Mouse (Mus musculus) right cerebral cortex, postnatal 10 days (tissue): ENCODE measurements around the gene Tbccd1.
A peak's percentile ranks its signal among the peaks of the same experiment; 100 is the strongest.

Experiments
- DNase-seq, 2 experiments: peaks; one replicate each; pipeline ENCODE4 v3.0.0; 2021; ENCODE audit warnings: low spot score in 2 of 2

Gene Tbccd1

DNA sequence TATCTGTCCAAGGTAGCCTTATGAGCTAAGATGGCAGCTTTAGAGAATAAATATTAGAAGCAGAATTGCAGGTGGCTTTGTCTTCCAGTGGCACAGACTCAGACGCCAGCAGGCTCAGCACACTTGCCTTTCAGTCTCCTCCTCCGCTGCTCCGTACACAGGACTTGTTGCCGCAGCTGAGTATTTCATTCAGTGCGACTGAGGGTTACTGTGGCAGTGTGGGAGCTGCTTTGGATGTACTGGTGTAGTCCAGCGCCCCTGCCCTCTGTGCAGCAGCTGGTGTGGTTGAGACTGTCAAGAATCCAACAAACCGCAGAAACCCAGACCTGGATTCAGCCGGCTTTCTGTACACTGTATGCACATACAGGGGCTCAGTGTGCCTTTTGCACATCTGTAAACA lies 14.9 kb upstream of the Tbccd1 start:
- DNase-seq, result no peak

DNA sequence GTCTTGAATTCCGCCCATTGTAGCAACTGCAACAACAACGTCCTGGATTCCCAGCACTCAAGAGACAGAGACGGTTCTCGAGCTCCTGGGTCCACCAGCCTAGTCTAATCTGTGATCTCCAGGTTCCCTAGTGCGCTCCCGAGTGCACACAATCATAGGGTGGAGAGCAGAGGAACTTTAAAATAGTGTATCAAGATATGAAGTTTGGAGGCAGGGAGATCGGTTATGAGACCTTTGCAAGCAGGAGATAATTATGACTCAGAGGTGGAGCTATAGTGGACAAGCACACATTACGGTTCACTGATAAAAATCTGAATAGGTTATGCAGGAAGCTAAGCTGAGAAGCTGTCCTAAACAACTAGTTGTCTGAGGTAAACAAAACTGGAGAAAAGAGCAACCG lies 696 bp downstream of the Tbccd1 start:
- DNase-seq, result no peak

DNA sequence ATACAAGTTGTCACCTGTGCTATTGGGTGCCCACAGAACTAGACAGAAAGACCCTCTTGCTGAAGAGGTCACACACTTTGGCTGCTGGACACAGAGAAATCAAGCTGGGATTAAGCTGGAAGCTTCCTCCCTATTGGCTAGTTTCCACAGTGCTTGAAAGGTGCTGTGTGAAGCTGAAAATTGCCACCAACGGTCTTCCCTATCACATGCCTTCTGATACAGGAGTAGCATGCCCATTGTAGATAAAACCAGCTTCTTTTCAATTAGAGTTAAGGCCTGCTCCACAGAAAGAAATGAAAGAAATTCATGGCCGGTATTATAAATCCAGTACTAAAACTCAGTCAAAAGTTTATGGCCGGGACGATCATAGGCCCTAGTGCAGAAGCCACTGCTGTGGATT lies 4.8 kb downstream of the Tbccd1 start:
- DNase-seq, result no peak

DNA sequence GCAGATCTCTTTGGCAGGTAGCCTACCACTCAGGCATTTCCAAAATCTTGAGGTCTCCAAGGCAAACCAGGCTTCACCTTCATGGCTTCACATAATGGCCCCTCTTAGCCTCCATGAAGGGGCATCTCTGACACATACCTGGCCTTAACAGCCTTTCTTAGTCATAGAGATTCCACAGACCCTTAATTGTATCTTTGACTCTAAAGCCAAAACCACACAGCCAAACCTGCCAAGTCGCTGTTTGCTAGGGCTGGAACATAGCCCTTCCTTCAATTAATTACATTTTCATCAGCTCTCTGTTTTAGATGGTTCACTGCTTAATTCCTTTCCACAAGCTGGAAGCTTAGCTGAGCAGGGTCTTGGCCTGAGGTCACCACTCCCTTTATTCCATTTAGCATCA lies 9.1 kb downstream of the Tbccd1 start:
- no peak for DNase-seq

DNA sequence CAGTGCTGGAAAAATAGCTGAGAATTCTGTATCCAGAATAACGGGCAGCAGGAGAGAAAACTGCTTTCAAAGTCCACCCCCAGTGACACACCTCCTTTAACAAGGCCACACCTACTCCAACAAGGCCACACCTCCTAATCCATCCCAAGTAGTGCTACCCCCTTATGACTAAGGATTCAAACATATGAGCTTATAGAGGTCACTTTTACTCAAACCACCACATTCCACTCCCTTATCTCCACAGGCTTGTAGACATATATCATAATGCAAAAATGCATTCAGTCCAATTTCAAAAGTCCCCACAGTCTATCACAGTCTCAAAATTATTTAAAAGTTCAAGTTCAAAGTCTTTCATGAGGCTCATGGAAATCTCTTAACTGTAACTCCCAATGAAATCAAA lies 9.8 kb downstream of the Tbccd1 start:
- no peak for DNase-seq

DNA sequence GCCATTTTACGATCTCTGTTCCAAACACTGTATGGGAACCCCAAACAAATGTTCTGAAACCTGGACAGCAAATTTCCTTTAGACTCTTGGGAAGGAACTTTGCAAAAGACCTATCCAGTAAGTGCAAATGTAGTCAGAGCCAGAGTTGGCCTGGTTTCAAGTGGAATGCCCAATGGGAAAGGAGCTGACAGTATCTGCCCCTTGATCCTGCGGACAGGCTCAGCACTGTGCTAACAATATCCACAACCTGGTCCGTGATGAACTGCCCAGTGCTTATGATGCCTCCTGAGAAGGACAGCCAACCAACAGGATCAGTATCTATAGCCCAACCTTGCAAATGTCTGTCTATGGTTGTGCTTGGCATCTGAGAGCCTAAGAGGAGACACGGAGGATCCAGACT lies 12.0 kb downstream of the Tbccd1 start:
- no peak for DNase-seq

DNA sequence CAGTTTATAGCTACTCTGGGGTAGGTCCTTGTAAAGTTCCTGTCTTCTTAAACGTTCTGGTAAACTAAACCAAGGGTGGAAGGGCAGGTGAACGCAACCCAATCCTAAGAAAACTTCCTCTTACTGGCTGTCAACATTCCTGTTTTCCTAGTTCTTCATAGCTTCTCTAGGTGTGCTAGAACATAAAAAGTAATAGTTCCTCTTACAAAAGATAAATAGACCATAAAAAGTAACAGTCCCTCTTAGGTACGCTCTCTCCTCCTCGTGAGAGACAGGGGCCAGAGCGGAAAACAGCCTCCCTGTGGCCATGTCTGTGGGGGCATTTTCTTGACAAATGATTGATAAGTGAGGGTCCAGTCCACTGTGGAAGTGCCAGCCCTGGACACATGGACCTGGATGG lies 12.6 kb downstream of the Tbccd1 start:
- DNase-seq, result no peak

DNA sequence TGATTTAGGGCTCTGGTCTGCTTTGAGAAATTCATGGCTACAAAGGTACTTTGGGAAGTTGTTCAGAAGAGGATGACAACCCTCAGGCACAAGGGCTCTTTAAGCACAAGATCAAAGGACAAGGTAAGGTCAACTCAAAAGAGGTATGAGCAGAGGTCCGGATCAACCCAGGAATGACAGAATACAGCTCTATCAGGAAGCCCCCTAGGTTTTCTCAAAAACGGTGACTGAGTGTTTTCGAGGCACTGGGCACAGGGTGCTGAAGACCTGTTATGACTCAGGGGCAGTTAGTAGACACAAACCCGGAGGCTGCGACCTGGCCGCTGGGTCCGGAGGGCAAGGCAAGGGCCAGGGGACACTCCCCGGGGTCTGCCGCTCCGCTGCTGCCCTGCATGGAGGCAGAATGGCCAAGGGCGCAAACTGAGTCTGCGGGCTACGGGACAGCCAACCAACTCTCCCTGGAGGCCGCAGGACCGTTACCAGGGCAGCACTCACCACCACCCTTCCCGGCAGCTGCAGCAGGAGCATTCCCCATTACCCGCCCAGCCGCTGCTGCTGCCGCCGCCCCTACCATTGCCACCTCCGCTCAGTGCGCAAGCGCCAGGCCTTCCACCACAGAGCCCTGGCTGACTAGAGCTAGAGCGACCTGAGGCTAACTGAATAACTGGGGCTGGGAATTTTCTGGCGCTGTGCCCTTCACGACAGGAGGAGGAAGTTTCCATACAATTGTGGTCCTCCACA lies 13.2 kb downstream of the Tbccd1 start:
- DNase-seq, result peak; percentile 90 to 91

DNA sequence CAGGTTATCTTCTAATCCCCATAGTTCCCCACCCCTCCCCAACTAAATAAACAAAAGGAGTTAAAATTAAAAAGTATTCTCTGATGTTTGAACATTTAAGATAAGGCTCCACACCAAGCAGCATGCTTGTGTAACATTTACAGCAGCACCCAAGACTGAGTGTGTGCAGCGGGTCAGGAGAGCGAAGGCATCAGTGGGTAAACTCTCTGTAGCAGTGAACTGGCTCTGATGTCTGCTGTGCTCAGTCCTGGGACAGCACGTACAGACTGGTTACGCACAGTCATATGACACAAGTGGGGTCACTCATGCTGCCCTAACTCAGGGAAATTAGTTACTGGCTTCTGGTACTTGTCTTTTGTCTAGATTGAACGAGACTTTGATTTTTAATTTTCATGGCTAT lies 14.6 kb downstream of the Tbccd1 start:
- no peak for DNase-seq

DNA sequence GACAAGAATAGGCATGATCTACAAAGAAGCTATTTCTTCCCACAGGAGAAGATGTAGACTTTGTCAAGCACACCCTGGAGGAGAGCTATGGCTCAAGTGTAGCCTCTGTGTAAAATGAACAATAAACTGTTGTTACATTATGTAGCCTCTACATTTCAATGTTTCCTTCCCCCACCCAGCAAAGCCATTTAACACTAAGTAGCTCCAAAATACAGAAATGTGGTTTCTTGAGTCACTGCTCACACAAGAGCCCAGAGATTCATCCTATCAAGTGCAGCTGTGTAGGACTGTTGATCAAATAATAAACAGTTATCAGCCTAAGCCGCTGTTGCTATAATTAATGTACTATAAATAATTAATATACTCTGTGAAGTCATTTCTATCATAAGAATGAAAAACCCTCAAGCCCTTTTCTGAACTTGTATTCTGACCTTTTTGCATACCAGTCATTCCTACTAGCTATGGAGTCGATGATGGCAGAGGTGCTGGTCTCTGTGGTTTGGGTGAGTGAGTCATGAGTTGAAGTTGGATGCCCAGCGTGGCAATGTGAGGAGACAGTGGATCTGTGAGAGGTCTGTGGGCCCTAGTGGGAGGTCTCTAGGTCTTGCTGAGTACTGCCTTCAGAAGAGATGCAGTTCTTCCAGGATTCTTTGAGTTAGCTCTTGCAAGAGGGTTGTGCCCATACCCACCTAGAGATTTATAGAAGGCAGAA lies 18.2 kb downstream of the Tbccd1 start:
- no peak for DNase-seq

DNA sequence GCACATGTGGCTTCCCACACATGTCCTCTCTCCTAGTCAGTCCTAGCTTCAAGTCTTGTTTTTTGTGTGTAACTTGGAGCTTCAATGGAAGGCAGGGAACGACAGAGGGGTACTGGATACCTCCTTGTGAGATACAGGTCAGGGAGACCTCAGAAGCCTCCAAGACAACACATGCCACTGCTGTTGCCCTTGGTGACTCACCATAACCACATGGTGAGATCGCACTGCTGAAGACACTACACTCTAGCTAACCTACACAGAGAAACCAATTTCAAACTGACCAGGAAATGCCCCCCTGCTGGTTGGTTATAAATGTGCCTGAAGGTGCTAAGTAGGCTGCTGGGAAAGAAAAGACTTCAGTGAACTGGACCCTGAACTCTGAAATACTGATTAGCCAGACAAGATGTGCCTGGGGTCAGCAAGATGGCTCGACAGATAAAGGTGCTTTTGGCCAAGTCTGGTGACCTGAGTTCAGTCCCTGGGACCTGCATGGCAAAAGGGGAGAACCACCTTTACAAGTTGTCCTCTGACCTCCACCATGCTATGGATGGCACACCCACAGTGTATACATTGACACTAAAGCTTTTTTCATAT lies 24.4 kb downstream of the Tbccd1 start:
- no peak for DNase-seq

DNA sequence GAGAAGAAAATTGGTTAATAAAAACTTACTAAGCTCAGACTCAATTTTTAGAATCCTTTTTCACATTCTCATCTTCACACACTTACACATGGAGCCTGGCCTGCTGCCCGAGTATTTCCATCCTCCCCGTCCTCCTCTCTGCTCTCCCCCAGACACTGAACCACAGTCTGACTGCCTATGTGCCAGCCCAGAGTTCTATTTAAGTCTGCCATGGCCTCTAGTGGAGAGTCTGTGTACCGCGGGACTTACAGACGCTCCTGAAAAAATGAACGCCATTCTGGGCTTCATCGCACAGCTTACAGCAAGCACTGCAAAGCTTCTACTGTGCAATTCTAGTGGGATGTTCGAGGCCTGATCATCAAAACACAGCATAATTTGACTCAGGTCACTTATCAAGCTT lies 36.7 kb downstream of the Tbccd1 start:
- peak; percentile 70 to 72 for DNase-seq

DNA sequence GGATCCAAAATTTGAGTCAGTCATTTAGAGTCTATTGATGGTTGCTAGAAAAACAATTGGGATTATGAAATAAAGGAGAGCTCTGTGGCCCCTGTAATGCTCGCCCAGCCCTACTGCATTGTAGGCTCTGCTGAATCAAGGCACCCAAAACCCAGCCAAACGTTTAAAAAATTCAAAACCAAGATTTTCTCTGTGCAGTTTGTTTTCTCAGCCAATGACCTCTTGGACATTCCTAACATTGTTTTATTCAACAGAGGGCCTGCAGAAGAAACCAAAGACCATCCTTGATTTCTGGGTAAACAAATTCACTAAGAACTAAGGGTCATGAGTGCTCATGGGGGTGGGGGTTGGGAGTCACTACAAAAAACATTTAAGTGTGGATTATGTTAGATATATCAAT lies 46.0 kb downstream of the Tbccd1 start, which contains the start of gene Crygs:
Crygs (minus strand) TSS at position 101 of the 400 bp plus-strand sequence.
- DNase-seq, result no peak

DNA sequence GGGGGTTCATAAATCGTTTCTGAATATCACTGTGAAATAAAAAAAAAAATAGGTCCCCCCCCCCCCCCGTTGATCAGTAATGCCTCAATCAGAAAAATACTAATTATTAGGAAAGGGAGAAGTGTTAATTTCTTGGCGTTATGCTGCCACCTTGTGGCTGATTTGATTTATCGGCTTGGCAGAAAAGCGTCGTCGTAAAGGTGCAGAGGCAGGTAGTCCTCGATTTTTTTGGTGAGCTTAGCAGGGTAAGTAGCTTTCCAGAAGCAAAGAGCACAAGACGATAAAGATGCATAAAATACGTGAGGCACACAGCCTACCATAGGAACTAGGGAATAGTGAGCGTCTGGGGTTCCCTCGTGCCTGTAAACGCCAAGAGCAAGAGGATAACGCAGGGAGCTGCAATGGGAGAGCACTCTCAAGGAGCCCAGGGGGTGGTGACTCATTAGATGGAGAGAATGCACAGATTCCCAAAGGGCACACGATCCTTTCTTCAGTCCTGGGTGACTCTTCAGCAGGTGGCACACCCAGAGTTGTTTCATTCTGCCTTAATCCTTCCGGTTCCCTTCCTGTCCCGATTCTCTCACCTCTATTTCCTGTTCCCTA lies 49.9 kb downstream of the Tbccd1 start:
- DNase-seq, result peak; percentile 50 to 78

DNA sequence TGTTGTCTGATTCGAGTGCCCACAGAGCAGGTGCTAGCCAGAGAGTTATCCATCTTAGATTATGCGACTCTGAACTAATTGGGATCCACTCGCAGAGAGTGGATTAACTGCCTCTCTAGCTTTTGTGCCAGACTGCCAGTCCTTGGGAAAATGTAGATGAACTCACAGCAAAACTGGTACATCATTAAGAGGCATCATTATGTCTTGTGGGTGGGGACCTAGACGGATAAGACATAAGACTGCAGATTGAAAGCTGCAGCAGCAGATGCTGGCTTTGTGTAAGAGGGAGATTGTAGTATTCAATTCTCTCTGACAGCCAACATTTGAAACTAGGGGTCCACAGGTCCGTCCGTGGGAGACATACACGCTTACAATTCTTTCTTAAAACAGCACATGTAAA lies 54.7 kb downstream of the Tbccd1 start:
- no peak for DNase-seq

DNA sequence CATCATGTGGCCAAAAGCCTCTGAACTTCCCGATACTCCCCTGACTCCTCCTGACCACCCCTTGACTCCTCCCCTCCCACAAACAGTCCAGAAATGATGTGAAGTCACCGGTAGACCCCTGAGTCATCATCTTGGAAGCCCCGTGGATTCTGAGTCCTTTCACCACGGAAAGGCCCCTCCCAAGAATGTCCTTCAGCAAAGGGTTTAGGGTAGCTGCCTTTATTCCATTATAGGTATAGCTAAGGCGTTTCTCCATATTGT lies 56.7 kb downstream of the Tbccd1 start:
- no peak for DNase-seq

DNA sequence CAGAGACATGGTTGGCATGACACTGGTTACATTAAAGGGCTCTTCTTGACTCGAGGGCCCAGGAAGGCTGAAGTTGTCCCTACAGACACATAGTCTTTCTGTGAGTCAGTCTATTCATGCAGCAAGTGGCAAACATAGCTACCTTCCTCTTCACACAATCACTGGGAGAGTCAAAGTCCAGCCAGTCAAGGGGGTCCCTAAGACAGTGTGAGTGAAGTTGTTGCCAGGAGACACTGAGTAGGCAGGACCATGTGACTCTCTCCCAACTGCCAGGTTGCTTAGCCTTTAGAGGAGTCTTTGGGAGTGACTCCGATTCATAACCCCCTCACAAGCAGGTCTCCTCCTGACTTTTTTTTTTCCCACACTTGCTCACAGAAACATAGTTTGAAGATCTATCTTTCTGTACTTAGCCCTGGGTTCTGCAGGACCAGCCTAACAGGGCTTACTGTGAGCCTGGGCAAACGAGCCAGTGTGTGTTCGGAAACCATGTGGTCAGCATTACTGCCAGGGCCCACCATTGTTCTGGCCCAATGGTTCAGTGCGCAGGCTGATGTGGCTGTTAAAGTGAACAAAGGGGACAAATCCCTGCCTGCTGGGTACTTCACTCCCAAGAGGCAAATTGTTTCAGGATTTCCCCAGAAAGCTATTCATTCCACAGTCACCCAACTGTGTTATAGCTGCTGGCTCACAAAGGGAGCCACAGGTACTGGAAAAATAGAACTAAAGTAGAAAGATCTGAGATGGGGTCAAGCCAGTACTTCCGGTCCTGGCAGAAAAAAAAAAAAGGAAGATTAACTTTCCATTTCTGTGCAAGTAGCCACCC lies 57.2 kb downstream of the Tbccd1 start:
- no peak for DNase-seq

DNA sequence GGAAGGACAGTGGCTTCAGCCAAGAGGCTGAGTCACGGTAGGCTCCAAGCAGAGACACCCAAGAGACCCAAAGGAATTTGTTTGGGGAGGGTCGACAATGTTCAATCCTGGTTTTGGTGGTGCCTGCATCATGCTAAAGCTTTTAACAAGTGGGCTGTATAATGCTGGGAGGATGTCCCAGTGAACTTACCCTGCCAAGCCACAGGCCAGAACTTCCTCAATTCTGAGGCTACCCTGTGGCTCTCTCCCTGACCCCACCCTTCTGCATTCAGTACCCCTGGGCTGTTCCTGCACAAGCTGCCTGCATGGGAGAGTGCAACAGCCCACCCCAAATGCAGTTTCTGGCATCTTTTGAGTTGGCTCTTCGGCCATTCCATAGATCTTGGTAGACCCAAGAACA lies 58.9 kb downstream of the Tbccd1 start:
- DNase-seq, result no peak

DNA sequence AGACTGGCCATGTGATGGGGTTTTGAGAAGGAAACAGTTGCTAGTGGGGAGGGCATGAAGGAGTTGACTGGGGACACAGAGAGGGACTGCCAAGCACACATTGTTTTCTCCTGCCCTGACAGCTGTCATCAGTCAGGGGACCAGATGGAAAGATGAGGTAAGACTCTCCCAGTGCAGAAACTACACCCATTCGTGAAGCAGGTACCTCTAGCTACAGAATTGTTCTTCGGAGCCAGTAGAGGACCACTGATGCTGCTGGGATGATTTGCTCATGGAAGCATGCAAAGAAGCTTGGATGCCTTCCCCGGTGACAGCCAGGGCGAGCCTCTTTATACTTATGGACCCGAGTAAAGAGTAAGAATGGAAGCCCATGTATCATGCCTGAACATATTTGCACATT lies 59.9 kb downstream of the Tbccd1 start:
- no peak for DNase-seq

DNA sequence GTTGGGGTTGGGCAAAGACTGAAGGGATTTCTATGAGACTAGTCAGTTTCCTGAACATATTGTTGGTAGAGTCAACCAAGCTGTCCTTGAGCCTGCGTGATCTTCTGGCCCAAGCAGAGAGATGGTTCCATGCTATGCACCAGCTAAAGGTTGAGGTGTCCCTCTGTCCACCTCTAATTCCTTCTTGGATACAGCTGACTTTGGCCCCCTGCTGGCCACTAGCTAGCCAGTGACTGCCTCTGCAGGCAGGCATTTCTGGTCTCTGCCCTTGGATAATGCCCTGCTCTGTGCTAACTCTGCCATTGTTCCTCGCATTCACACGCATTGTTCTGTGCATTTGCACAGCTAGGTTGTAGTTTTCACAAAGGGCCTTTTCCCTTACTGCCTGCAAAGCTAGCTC lies 62.0 kb downstream of the Tbccd1 start:
- DNase-seq, result no peak

DNA sequence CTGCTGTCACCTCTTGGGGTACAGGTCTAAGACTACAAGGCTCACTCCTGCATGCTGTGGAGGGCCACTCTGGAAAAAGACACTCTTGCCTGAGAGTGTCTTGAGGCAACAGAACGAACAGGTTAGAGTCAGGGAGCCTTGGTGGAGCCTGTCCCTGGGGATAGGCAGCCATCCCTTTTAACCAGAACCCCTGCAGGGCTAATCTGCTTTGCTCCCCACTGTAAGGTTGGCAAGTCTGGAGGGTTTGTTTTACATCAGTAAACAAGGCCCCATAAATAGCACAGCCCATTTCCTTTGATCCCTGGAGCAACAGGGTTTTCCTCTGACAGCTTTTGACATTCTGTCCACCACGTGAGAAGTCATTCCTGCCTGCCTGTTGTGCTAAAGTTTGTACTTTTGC lies 66.2 kb downstream of the Tbccd1 start:
- DNase-seq, result no peak

DNA sequence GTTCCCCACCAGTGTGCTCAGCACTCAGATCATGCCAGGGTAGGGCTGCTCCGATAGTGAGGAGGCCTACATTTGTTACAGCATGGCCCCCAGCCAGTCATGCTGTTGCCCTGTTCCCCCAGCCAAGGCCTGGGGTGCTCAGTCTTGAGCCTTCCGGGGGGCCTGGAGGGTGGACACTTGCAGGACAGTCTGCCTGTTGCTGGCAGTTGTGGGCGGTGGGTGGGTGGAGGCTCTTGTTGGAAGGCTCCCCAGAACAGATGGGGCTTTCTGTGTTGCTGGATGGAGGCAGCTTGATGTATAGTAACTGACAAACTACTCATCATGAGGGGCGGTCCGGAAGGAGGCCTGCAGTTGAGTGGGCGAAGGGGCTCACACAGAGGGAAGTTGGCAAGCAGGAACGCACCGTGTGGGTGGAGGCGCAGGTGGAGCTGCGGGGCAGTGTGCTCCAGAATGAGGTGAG lies 67.5 kb downstream of the Tbccd1 start:
- DNase-seq, result peak; percentile 80 to 91
